Mouse (Mus musculus): ENCODE measurements around the gene Grap. TPM values are rescaled to one million over a fixed set of nuclear protein-coding genes. Genes with fewer than 3 reads are reported as not detected.

Grap gene
- polyA plus RNA-seq, 1 experiment from 2014 or later, result 4.8 TPM

GRCm38 (mm10) chr11:61649163-61649580 lies 3.9 kb upstream of the Grap start:
- Histone ChIP-seq H3K27me3 (no peaks in the 10 kb centered on the region), H3K4me1 (replicated peaks) (no peaks in the 10 kb centered on the region), H3K9me3 (replicated peaks) (no peaks in the 10 kb centered on the region), H3K27ac (no peak overlapping the region), H3K36me3 (no peaks in the 10 kb centered on the region), H3K4me3 (replicated peaks) (no peak overlapping the region), H3K9ac (no peak overlapping the region), H3K4me2 (no peak overlapping the region)
- no peak for DNase-seq
- 68% methylated on average over 5 of the region's 5 CpGs for WGBS (ENCODE audit: insufficient replicate concordance)
- ATAC-seq (ENCODE audit: low read depth), result no peak

- Histone ChIP-seq H3K27me3 (no peaks in the 10 kb centered on the region), H3K36me3 (no peaks in the 10 kb centered on the region), H3K27ac (no peak overlapping the region), H3K4me3 (replicated peaks) (no peak overlapping the region), H3K9me3 (replicated peaks) (no peaks in the 10 kb centered on the region), H3K4me2 (no peak overlapping the region), H3K4me1 (replicated peaks) (no peaks in the 10 kb centered on the region), H3K9ac (no peak overlapping the region)
- DNase-seq (no peak), ATAC-seq (ENCODE audit: low read depth) (no peak)
- 64% methylated on average over 4 of the region's 4 CpGs for WGBS (ENCODE audit: insufficient replicate concordance)
Measured at GRCm38 (mm10) chr11:61649626-61650025, 3.4 kb upstream of the Grap start.

DNA sequence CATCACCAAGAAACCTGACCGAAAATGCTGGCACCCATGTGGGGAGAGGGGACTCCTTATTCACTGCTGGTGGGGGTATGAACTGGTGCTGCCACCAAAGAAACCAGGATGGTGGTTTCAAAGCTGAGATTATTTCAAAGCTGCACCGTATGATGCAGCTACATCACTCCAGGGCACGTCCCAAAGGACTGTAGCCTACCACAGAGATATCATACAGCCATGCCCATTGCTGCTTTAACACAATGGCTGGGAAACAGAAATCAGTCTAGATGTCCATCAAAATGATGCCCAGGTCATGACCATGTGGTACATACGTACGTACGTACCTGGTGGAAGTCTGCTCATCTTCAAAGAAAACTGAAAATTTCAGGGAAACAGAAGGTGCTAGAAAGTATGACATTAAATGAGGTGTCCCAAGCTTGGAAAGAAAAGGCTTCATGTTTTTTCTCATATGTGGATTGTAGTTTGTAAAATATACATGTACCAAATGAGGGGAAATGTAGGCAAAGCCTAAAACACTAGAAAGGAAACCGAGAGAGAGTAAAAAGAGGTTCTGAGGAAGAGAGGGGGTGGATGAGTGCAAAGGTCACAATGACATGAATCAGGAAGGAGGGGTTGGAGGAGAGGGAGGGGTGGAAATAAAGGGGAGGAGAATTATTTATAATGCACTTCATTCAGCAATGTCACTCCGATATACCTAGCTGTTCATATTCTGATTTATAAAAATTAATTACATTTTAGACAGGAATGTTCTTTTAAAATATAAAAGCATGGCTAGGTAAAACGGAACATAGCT lies 2.4 kb upstream of the Grap start:
- Histone ChIP-seq H3K4me3 (replicated peaks) (no peak overlapping the region), H3K9me3 (replicated peaks) (no peaks in the 10 kb centered on the region), H3K4me2 (no peak overlapping the region), H3K27ac (no peak overlapping the region), H3K9ac (no peak overlapping the region), H3K36me3 (no peaks in the 10 kb centered on the region), H3K4me1 (replicated peaks) (no peaks in the 10 kb centered on the region), H3K27me3 (no peaks in the 10 kb centered on the region)
- DNase-seq (no peak), ATAC-seq (ENCODE audit: low read depth) (no peak)
- 59% methylated on average over 9 of the region's 9 CpGs for WGBS (ENCODE audit: insufficient replicate concordance)

- Histone ChIP-seq H3K4me3 (replicated peaks) (no peak overlapping the region), H3K36me3 (no peaks in the 10 kb centered on the region), H3K4me1 (replicated peaks) (no peaks in the 10 kb centered on the region), H3K27me3 (no peaks in the 10 kb centered on the region), H3K9ac (no peak overlapping the region), H3K9me3 (replicated peaks) (no peaks in the 10 kb centered on the region), H3K27ac (no peak overlapping the region), H3K4me2 (no peak overlapping the region)
- ATAC-seq (ENCODE audit: low read depth) (no peak), DNase-seq (no peak)
- 65% methylated on average over 5 of the region's 5 CpGs for WGBS (ENCODE audit: insufficient replicate concordance)
Measured at GRCm38 (mm10) chr11:61652216-61652615, 849 bp upstream of the Grap start.

DNA sequence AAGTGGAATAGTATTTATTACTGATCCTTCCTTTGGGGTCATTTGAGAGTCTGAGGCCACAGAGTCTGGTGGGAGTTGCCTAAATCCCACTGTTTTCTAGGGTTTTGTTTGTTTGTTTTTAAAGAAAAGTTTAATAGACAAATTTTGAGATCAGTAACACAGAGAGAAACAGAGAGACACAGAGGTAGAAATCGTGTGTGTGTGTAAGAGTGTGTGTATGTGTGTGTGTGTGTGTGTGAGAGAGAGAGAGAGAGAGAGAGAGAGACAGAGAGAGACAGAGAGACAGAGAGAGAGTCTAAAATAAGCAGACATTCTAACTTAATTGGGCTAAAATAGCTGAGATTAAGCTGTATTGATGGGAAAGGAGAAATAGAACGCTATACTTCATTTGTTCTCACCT lies 503 bp downstream of the Grap start:
- no peaks in the 10 kb centered on the region for H3K36me3 ChIP-seq
- peak overlapping the region; percentile 20 for H3K4me3 ChIP-seq (replicated peaks)
- 46% methylated on average over 2 of the region's 2 CpGs for WGBS (ENCODE audit: insufficient replicate concordance)
- DNase-seq, result no peak
- peak overlapping the region; percentile 2; the same call in 1 of the 2 replicates for H3K4me2 ChIP-seq
- H3K27ac ChIP-seq, result no peak overlapping the region
- no peaks in the 10 kb centered on the region for H3K4me1 ChIP-seq (replicated peaks)
- H3K9me3 ChIP-seq (replicated peaks), result no peaks in the 10 kb centered on the region
- H3K9ac ChIP-seq, result no peak overlapping the region
- no peaks in the 10 kb centered on the region for H3K27me3 ChIP-seq
- no peak for ATAC-seq (ENCODE audit: low read depth)

GRCm38 (mm10) chr11:61654786-61655311 lies 1.8 kb downstream of the Grap start:
- ATAC-seq (ENCODE audit: low read depth), result no peak
- Histone ChIP-seq H3K27me3 (no peaks in the 10 kb centered on the region), H3K27ac (no peak overlapping the region), H3K9me3 (replicated peaks) (no peaks in the 10 kb centered on the region), H3K4me1 (replicated peaks) (0 out of 2 replicates have a peak, but pooled peaks cover 5% of the 10 kb centered on the region), H3K4me3 (replicated peaks) (no peak overlapping the region), H3K4me2 (no peak overlapping the region), H3K36me3 (no peaks in the 10 kb centered on the region), H3K9ac (no peak overlapping the region)
- 70% methylated on average over 4 of the region's 4 CpGs for WGBS (ENCODE audit: insufficient replicate concordance)
- DNase-seq, result no peak

DNA sequence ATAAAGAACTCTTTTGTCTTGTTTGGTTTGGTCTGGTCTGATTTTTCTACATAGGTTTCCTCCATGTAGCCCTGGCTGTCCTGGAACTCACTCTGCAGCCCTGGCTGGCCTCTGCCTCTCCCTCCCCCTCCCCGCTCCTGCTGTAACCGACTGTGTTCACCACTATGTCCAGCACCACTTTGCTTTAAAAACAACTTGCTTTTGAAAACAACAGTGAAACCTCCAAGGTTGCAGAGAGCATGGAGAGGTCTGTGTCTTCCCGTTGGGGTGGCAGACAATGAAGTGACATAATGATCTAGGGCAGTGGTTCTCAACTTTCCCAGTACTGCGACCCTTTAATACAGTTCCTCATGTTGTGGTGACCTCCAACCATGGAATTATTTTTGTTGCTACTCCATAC lies 2.6 kb downstream of the Grap start:
- H3K9me3 ChIP-seq (replicated peaks), result no peaks in the 10 kb centered on the region
- WGBS (ENCODE audit: insufficient replicate concordance), result 52% methylated on average over 4 of the region's 4 CpGs
- no peak for ATAC-seq (ENCODE audit: low read depth)
- no peaks in the 10 kb centered on the region for H3K27me3 ChIP-seq
- H3K9ac ChIP-seq, result no peak overlapping the region
- no peak overlapping the region for H3K4me3 ChIP-seq (replicated peaks)
- H3K4me2 ChIP-seq, result no peak overlapping the region
- H3K4me1 ChIP-seq (replicated peaks), result 0 out of 2 replicates have a peak, but pooled peaks cover 5% of the 10 kb centered on the region
- no peaks in the 10 kb centered on the region for H3K36me3 ChIP-seq
- H3K27ac ChIP-seq, result no peak overlapping the region
- DNase-seq, result no peak

- no peaks in the 10 kb centered on the region for H3K27me3 ChIP-seq
- 38% methylated on average over 6 of the region's 6 CpGs for whole genome bisulfite sequencing (ENCODE audit: insufficient replicate concordance)
Measured at GRCm38 (mm10) chr11:61656148-61656850, 3.2 kb downstream of the Grap start.

GRCm38 (mm10) chr11:61657432-61657831 lies 4.4 kb downstream of the Grap start:
- Histone ChIP-seq H3K36me3 (no peaks in the 10 kb centered on the region), H3K4me1 (replicated peaks) (0 out of 2 replicates have a peak, but pooled peaks cover 5% of the 10 kb centered on the region), H3K4me2 (no peak overlapping the region), H3K9ac (no peak overlapping the region), H3K9me3 (replicated peaks) (no peaks in the 10 kb centered on the region), H3K27me3 (no peaks in the 10 kb centered on the region), H3K27ac (no peak overlapping the region), H3K4me3 (replicated peaks) (no peak overlapping the region)
- 55% methylated on average over 2 of the region's 2 CpGs for WGBS (ENCODE audit: insufficient replicate concordance)
- no peak for ATAC-seq (ENCODE audit: low read depth)
- no peak for DNase-seq

More at GRCm38 (mm10) chr11:61656148-61656850, 3.2 kb downstream of the Grap start:
- H3K4me1 ChIP-seq (replicated peaks), result 0 out of 2 replicates have a peak, but pooled peaks cover 5% of the 10 kb centered on the region
- H3K4me2 ChIP-seq, result no peak overlapping the region
- no peaks in the 10 kb centered on the region for H3K36me3 ChIP-seq
- DNase-seq (no peak), ATAC-seq (ENCODE audit: low read depth) (no peak)
- no peak overlapping the region for H3K4me3 ChIP-seq (replicated peaks)
- H3K9ac ChIP-seq, result no peak overlapping the region
- H3K9me3 ChIP-seq (replicated peaks), result no peaks in the 10 kb centered on the region
- H3K27ac ChIP-seq, result no peak overlapping the region

DNA sequence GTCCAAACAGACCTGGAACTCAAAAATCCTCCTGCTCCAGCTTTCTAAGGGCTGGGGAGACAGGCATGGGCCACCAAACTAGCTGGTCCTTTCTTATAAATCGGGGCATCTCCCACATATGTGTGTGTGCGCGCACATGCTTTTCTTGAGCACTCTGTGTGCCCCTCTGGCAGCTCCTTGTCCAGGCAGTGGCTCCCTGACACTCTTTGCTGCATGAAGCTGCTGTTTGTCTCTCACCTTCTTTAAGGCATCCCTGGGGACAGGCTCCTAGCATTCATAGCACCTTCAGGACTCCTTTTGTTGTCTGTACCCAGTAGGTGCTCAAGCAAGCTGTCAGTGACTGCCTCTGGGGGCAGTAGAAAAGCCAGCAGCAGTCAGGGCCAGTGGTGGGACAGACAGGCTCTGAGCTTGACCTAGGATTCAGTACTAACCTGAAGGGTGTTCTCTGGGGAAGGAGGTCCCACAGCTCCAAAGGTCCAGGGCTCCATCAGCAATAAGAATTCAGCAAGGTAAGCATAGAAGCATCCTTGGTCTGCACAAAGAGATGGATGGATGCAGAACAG lies 5.4 kb downstream of the Grap start:
- WGBS (ENCODE audit: insufficient replicate concordance), result 74% methylated on average over 3 of the region's 3 CpGs
- Histone ChIP-seq H3K4me1 (replicated peaks) (0 out of 2 replicates have a peak, but pooled peaks cover 5% of the 10 kb centered on the region), H3K4me3 (replicated peaks) (no peak overlapping the region), H3K27ac (no peak overlapping the region), H3K9ac (no peak overlapping the region), H3K9me3 (replicated peaks) (no peaks in the 10 kb centered on the region), H3K36me3 (no peaks in the 10 kb centered on the region), H3K4me2 (no peak overlapping the region), H3K27me3 (no peaks in the 10 kb centered on the region)
- DNase-seq (no peak), ATAC-seq (ENCODE audit: low read depth) (no peak)

Measured in liver, embryonic 13.5 days (tissue).